Mouse (Mus musculus) ES-CJ7 (cell line): ENCODE measurements around the gene Elavl2.
"Not testable (repeated sequence)": the region's sequence is repeated elsewhere in the genome, so short reads cannot be mapped to it uniquely, and the experiment has no call there.

Experiments used
- DNase-seq: peaks from one replicate; pipeline ENCODE4 v3.0.0; 2011; ENCODE audit warnings: low read depth, low spot score

Elavl2 gene

GRCm38 (mm10) chr4:91334177-91334576 is 66.4 kb downstream of the Elavl2 start:
- DNase-seq: peak; percentile 70

DNA sequence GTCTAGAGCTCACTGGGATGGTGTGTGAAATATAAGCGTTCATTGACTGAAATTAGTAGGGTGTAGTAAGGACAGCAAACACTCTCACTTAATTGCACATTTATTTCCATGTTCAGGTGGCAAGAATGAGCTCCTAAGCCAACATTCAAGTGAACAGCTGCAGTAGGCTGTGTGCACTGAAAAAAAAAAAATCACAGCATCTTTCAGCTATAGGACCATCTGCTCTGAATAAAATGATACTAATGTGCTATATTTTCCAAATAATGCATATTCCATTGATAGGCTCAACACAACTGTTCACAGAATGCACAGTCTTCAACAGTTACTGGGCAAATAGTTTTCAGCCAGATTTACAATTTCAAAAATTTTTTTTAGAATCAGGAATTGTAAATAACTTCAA is 89.8 kb downstream of the Elavl2 start:
- no peak for DNase-seq

GRCm38 (mm10) chr4:91297706-91298105 is 102.9 kb downstream of the Elavl2 start:
- DNase-seq: no peak

DNA sequence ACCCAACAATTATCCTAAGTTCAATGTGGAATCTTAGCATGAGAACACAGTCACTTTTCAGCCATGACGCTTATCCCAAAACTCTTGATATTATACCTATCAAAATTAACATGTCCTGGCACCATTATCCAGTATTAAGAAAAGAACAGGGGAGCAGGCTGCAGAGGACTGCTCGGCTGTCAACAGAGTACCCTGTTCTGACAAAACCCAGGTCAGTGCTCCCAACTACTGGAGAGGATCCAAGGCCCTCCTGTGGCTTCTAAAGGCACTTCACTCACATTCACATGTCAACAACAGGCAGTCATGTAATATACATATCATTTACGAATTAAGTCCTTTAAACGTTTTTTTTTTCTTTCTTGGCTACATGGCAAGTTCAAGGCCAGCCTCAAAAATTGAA is 105.3 kb downstream of the Elavl2 start:
- DNase-seq: no peak

DNA sequence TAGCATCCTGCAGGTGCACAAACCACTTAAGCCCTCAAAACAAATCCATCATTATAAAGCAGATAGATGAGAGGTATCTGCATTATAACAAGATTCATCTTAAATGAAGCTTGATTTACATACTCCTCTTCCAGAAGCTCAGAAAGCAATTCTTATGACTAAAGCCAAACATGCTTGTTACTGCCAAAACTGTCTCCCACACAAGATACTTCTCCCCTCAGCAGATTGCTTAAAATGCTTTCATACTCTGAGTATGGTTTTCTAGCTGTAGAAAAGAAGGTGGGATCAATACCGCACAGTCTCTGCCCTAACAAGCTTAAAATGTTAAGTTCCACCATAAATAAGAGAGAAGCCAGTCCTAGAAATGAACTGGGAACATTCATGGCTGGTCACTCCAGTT is 109.1 kb downstream of the Elavl2 start:
- no peak for DNase-seq

DNA sequence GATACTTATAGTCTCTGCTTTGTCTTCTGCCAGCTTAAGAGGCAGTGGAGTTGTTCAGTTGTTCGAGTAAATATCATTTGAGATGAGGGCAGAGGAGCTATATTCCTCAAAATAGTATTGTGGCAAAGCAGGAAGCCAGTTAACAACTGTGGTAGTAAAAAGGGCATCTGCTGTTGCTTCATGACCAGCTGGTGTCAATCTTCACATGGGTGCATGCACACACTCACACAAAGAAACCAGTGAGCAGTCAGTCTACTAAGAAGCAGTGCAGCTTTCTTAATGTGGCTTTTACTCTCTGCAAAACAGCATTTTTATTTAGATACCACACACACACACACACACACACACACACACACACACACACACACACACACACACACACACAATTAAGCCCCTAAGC is 110.2 kb downstream of the Elavl2 start:
- no peak for DNase-seq

- no peak for DNase-seq
These were observed 111.4 kb downstream of the Elavl2 start for GRCm38 (mm10) chr4:91289151-91289550.

GRCm38 (mm10) chr4:91268390-91268789 is 132.2 kb downstream of the Elavl2 start:
- DNase-seq: no peak

DNA sequence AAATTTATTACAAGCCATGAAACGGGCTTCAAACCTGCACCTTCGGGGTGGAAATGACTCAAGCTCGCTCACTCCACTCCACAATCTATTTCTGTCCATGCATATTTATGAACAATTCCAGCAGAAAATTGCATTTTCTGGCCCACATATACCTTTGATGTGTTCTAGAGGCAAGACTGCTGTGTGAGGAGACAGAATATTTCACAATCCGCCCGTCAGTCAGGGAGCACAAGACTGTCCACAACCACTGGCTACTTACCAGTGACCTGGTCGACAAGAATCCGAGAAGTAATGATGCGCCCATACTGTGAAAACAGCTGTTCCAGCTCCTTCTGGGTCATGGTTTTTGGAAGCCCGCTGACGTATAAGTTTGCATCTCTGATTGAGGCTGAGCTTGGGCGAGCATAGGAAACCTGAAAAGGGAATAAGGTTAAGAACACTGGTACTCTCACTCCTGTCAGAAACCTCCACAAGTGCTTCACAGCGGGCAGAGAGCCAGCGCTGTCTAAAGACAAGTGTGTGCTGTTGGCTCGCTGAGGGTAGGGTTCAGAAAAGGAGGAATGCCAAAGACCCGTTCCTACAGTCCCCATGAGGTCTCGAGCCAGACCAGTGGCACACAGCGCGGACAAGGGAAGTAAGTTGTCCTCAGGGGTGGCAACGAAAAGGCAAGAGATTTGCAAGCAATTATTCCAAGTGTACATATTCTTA is 136.7 kb downstream of the Elavl2 start:
- DNase-seq: no peak

GRCm38 (mm10) chr4:91262839-91263238 is 137.7 kb downstream of the Elavl2 start:
- DNase-seq: no peak

- no peak for DNase-seq
These were observed 140.0 kb downstream of the Elavl2 start for GRCm38 (mm10) chr4:91260622-91261021.

DNA sequence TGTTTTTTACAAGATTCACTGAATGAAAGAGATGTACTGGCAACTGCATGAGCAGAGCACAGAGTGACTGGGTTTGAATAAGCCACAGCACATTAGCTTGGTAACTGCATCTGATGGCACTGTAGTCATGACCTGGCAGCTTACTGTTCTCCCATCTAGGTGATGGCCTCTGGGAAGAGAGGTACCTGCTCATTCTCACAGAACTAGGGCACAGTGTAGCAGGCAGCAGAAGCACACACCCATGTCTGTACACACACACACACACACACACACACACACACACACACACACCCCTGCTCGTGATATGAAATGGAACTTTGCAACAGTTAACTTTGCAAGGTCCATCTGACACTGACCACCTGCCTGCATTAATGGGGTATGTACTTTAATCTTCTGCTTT is 151.9 kb downstream of the Elavl2 start:
- DNase-seq: no peak

- DNase-seq: not testable (repeated sequence)
These were observed 155.4 kb downstream of the Elavl2 start for GRCm38 (mm10) chr4:91245136-91245535.

- DNase-seq: no peak
These were observed 156.0 kb downstream of the Elavl2 start for GRCm38 (mm10) chr4:91244554-91244953.

DNA sequence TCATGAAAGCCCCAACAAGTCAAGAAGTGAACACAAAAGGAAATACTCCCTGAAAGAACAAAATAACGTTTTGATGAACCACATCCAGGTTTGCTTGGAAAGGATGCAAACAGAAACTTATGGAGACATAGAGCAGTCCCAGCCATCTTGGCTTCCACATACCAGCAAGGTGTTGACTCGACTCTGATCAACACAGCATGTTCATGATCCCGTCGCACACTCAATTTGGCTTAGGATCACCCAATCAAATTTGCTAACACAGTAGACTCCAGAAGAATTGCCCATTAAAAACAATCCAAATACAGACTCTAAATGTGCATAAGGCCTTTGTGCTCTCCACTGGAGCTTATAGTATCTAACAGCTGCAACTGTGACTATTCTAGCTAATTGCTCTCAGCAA is 156.7 kb downstream of the Elavl2 start:
- no peak for DNase-seq

- DNase-seq: no peak
These were observed 161.7 kb downstream of the Elavl2 start for GRCm38 (mm10) chr4:91238739-91239485.

DNA sequence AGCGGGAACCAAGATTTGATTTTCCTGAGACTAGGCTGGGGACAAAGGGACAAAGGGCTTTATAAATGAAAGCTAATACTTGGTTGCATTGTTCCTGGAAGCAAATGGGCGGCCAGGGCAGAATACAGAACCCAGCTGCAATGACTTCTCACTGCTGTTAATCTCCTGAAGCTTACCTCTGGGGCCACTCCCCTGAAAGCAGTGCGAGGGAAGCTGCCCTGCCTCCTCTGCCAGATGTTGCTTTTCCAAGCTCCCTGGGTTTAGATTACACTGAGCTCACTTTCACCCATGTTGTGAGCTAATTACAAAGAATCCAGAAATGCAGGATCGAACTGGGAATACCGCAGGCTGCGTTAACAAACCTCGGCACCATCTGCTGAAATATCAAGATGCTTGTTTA is 163.6 kb downstream of the Elavl2 start:
- no peak for DNase-seq

DNA sequence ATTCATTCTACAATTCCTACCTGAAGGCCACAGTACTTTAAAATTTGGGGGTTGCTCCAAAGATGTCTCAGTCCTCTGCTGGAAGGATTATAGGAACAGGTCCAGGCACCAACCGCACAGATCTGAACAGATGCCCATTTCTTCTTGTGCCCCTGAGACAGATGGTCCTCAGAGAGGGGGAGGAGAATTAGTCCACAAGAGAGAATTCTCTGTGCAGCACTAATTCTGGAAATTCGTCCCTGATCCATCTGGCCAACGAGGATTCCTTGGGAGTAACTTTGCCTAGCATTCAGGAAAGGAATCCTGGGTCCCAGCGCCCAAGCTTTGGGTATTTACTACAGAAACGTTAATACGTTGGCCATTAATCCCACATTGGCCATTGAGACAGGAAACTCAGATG is 165.6 kb downstream of the Elavl2 start:
- DNase-seq: no peak

GRCm38 (mm10) chr4:91233599-91233998 is 167.0 kb downstream of the Elavl2 start:
- DNase-seq: no peak

DNA sequence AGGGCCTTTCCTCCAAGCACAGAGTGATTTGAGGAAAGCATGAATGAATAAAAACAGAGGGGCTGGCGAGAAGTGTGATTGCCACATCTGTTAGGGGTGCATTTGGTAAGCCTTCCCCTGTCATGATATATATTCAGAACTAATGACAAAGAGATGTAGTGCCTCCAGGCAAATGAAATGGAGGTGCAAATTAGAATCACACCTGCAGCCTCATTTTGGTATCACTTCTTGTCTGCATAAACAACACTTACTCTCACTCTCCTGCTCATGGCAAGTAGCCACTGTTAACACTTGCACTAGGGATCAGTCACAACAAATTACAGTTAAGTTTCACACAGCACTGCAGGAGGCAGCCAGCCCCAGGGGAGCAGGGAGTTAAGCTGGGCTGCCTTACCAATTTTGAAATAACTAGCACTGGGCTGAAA is 170.1 kb downstream of the Elavl2 start:
- no peak for DNase-seq

DNA sequence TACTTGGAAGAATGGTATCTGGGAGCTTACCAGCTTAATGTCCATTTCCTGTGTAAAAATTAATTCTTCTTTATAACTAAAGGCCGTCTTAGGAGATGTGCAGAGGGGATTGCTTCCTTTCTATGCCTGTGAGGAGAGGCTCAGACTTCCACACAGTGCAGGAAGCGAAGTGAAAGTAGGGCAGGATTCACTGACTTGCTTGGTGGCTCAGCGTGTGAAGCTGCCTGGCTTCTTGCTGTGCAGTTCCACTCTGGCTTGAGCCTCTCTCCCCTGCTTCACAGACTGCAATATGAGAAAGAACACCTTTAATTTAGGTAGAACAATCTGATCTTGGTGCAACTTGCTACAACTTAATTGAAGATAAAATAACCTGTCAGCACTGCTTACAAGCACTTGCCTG is 172.2 kb downstream of the Elavl2 start:
- no peak for DNase-seq

DNA sequence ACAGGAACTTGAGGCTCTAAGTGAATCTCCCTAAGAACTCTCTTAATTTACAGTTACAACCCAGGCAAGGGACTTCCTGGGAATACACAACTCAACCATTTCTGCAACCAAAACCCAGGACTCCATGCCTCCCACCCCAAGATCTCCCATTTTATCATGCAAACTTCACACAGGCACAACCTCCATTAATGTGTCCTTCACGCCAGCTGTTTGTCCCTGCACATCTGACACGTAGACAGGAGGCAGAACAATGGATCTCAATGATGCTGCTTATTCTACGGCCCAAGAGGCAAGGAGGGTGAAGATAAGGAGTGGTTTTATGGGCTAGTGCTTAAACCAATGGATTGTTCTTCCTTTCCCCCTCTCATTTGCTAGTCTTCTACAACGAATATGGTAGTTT is 176.8 kb downstream of the Elavl2 start:
- peak; percentile 38 for DNase-seq

DNA sequence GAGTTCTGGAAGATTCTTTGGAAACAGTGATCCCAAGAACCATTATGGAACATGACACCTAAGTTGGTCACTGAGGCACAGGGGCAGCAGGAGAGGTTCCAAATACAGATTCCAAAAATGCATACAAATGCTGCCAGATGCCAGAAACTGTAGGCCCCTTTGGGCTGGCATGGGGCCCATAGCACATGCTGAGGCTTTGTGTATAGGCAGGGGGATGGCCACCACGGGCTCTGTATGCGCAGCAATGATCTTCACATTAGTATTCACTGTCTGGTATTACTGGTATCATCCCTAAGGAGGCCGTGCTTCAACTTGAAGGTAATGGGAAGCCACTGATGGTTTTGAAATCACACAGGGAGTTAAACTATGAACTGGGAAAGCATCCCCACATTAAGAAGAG is 181.3 kb downstream of the Elavl2 start:
- DNase-seq: no peak
